ENCODE assay signal across 26 mouse cellular contexts in the genomic region with DNA sequence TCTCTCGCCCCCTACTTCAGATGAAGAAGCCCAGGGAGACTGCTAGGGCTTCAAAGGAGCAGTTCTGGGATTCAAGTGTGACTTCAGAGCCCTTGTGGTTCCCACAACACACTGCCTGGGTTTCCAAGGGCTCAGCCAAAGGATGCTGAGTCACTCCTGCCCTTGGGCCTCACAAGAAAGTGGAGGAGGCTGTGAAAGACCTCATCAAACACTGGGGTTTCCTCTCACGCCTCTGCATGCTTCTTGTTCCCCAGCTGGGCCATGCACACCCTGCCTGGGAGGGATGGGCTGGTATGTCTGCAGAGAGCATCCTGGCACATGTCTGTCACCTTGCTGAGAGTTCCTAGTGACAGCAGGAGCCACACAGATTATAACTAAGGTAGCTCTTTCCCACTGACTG.
A peak's percentile ranks its signal among the peaks of the same experiment; 100 is the strongest.
DNase-seq lines count a peak whose midpoint lies in the region; ATAC-seq and TF ChIP-seq lines count a peak whose summit lies in the region.
"Had no signal": no experiment of that assay in that cellular context is flagged by ENCODE, and none has a peak within 500 bp of the region (broad histone marks: within the 10 kb centered on the region; RNA-seq: fewer than 3 reads in every experiment).

No protein-coding gene starts in this region.

- no peaks in the 10 kb centered on the region for H3K27me3 ChIP-seq in myocyte (ENCODE audit: control insufficient read depth, insufficient read depth, insufficient read length)
- H3K27me3 ChIP-seq: intestine, embryonic 15.5 days; lung, embryonic 15.5 days; neural tube, embryonic 13.5 days had no signal

- no peaks in the 10 kb centered on the region for H3K36me3 ChIP-seq in myocyte (ENCODE audit: control insufficient read depth, insufficient read depth)
- H3K36me3 ChIP-seq: embryonic facial prominence, embryonic 13.5 days; heart, embryonic 12.5 days; intestine, embryonic 15.5 days; limb, embryonic 13.5 days; lung, embryonic 15.5 days; neural tube, embryonic 13.5 days had no signal

- H3K4me2 ChIP-seq in myocyte (ENCODE audit: low read depth) = peak overlapping the region; percentile 2
- H3K4me2 ChIP-seq: embryonic facial prominence, embryonic 13.5 days; heart, embryonic 12.5 days; intestine, embryonic 15.5 days; limb, embryonic 13.5 days; liver, embryonic 11.5 days; lung, embryonic 15.5 days; midbrain, embryonic 11.5 days; neural tube, embryonic 13.5 days had no signal

- ATAC-seq in activated CD4-positive, CD25-positive, alpha-beta regulatory T cell, adult 4 months = peak; percentile 52
- ATAC-seq: forebrain, embryonic 16.5 days; hindbrain, embryonic 16.5 days; intestine, embryonic 15.5 days; midbrain, embryonic 16.5 days had no signal

- no peak for TF ChIP-seq POLR2A in myocyte (IDR thresholded peaks at IDR 0.05; ENCODE audit: insufficient read length, low read depth)

- H3ac ChIP-seq in myocyte (ENCODE audit: control insufficient read depth, insufficient read length) = no peak overlapping the region

- no peak overlapping the region for H3K4me3 ChIP-seq in myocyte
- H3K4me3 ChIP-seq: embryonic facial prominence, embryonic 13.5 days; gastrocnemius, adult 2 months; heart, adult 2 months; heart, embryonic 12.5 days; intestine, embryonic 15.5 days; limb, embryonic 13.5 days; lung, embryonic 15.5 days; neural tube, embryonic 13.5 days had no signal

- no peaks in the 10 kb centered on the region for H3K79me2 ChIP-seq in myocyte (ENCODE audit: control insufficient read depth, insufficient read depth)

- DNase-seq in 3134 (ENCODE audit: extremely low read depth, insufficient read length, low spot score) = peak; percentile 51
- peak; percentile 57 for DNase-seq in 416B (ENCODE audit: low read depth)
- DNase-seq in urinary bladder, postnatal 10 days (ENCODE audit: low spot score) = no peak
- no peak for DNase-seq in layer of hippocampus, adult 9-11 months
- no peak for DNase-seq in spleen, postnatal 4 days (ENCODE audit: low spot score in 2 of 2)
- DNase-seq: adrenal gland, postnatal 25 days; cerebellum, adult 18-20 months; cerebellum, postnatal 10 days; gastrocnemius, adult 2 months; heart, adult 2 months; heart, postnatal 4 days; kidney, adult 9 months; kidney, postnatal 10 days had no signal

TF ChIP-seq in myocyte, 11 proteins besides CTCF, POLR2A, EP300 and RAD21:
- TF ChIP-seq MYOG (IDR thresholded peaks at IDR 0.05; ENCODE audit: control insufficient read depth in 1 of 3, insufficient read depth in 1 of 3, insufficient read length in 2 of 3, low read depth in 2 of 3) = no peak
- no peak for TF ChIP-seq SRF (IDR thresholded peaks at IDR 0.05; ENCODE audit: control insufficient read depth, insufficient read length, low read depth)
- no peak for TF ChIP-seq CEBPB (IDR thresholded peaks at IDR 0.05; ENCODE audit: insufficient read depth, poor library complexity, severe bottlenecking)
- no peak for TF ChIP-seq MAX (IDR thresholded peaks at IDR 0.05; ENCODE audit: low read depth)
- TF ChIP-seq E2F4 (IDR thresholded peaks at IDR 0.05; ENCODE audit: insufficient read depth) = no peak
- TF ChIP-seq REST (IDR thresholded peaks at IDR 0.05; ENCODE audit: insufficient read depth, insufficient read length) = no peak

Comparison
In these comparisons a context has a peak if more than half of its experiments do, and no peak if none do; other contexts are left out.
1. DNase-seq: peak in 3134 (single experiment) and 416B (single experiment); none in urinary bladder, postnatal 10 days (single experiment), layer of hippocampus, adult 9-11 months (single experiment) and spleen, postnatal 4 days (0 of 2).